13 mouse cellular contexts compared by ENCODE assay signal in genomic region chr9:28439433-28440191, GRCm38 (mm10).
DNase-seq lines count a peak whose midpoint lies in the region; ATAC-seq and TF ChIP-seq lines count a peak whose summit lies in the region.
"Had no signal": no experiment of that assay in that cellular context is flagged by ENCODE, and none has a peak within 500 bp of the region (broad histone marks: within the 10 kb centered on the region; RNA-seq: fewer than 3 reads in every experiment).

No protein-coding gene starts in this region.

- intact Hi-C loops in heart, postnatal 10 days (cut with DNase I) = no loop called here
- intact Hi-C loops in heart, postnatal 25 days (cut with DNase I) = no loop called here

- H3K27me3 ChIP-seq in heart, embryonic 12.5 days (replicated peaks) = no peaks in the 10 kb centered on the region
- no peaks in the 10 kb centered on the region for H3K27me3 ChIP-seq in hindbrain, embryonic 16.5 days (replicated peaks; ENCODE audit: control insufficient read depth, insufficient read depth, low read length)
- H3K27me3 ChIP-seq: liver, embryonic 12.5 days had no signal

- no peak for TF ChIP-seq POLR2A in brain, embryonic 14.5 days (IDR thresholded peaks at IDR 0.05; ENCODE audit: borderline replicate concordance, extremely low read depth, insufficient read depth, insufficient read length, poor library complexity, severe bottlenecking)

- WGBS in heart, embryonic 12.5 days = 61% methylated on average over 5 of the region's 5 CpGs
- 51% methylated on average over 5 of the region's 5 CpGs for WGBS in hindbrain, embryonic 16.5 days

- TF ChIP-seq CTCF in brain, embryonic 14.5 days (IDR thresholded peaks at IDR 0.05; ENCODE audit: borderline replicate concordance, extremely low read depth, insufficient read depth, insufficient read length) = no peak

- H3K9ac ChIP-seq in heart, embryonic 12.5 days = no peak overlapping the region
- H3K9ac ChIP-seq in hindbrain, embryonic 16.5 days (ENCODE audit: low read depth, low read length) = no peak overlapping the region
- H3K9ac ChIP-seq: liver, embryonic 12.5 days had no signal

- no peaks in the 10 kb centered on the region for H3K9me3 ChIP-seq in heart, embryonic 12.5 days (replicated peaks)
- no peaks in the 10 kb centered on the region for H3K9me3 ChIP-seq in hindbrain, embryonic 16.5 days (ENCODE audit: control insufficient read depth, low read length)
- H3K9me3 ChIP-seq: heart, embryonic 10.5 days; liver, embryonic 12.5 days had no signal

- no peak overlapping the region for H3K27ac ChIP-seq in heart, embryonic 12.5 days (ENCODE audit: poor library complexity, severe bottlenecking)
- 0 out of 2 replicates have a peak overlapping the region, but pooled peaks have one; percentile 13 for H3K27ac ChIP-seq in hindbrain, embryonic 16.5 days (ENCODE audit: low read depth, low read length)
- H3K27ac ChIP-seq: gastrocnemius, adult 2 months; heart, embryonic 10.5 days; liver, embryonic 12.5 days had no signal

- no peak for ATAC-seq in heart, embryonic 12.5 days (ENCODE audit: insufficient number of reproducible peaks, low FRiP score)
- ATAC-seq in hindbrain, embryonic 16.5 days = peak; percentile 88
- ATAC-seq: liver, embryonic 12.5 days had no signal

- no peak overlapping the region for H3K4me2 ChIP-seq in heart, embryonic 12.5 days
- no peak overlapping the region for H3K4me2 ChIP-seq in hindbrain, embryonic 16.5 days (ENCODE audit: low read length)
- H3K4me2 ChIP-seq: liver, embryonic 12.5 days had no signal

- peaks cover 10% of the 10 kb centered on the region for H3K4me1 ChIP-seq in heart, embryonic 12.5 days (replicated peaks)
- peaks cover 10% of the 10 kb centered on the region for H3K4me1 ChIP-seq in hindbrain, embryonic 16.5 days (ENCODE audit: control insufficient read depth, insufficient read depth, low read depth, low read length)
- H3K4me1 ChIP-seq: liver, embryonic 12.5 days had no signal

- H3K36me3 ChIP-seq in heart, embryonic 12.5 days = no peaks in the 10 kb centered on the region
- H3K36me3 ChIP-seq in hindbrain, embryonic 16.5 days (ENCODE audit: control insufficient read depth, insufficient read depth, low read length) = no peaks in the 10 kb centered on the region
- H3K36me3 ChIP-seq: heart, embryonic 10.5 days; liver, embryonic 12.5 days had no signal

- peak; percentile 2 to 18 for DNase-seq in heart, postnatal 10 days
- DNase-seq in brain, embryonic 14.5 days (ENCODE audit: low read depth) = peak; percentile 89
- DNase-seq in cerebellum, postnatal 36 days = peak; percentile 39 to 66
- no peak for DNase-seq in ovary, postnatal 10 days (ENCODE audit: low spot score)
- no peak for DNase-seq in embryo, embryonic 9.5 days (ENCODE audit: extremely low spot score)
- no peak for DNase-seq in heart, postnatal 25 days (ENCODE audit: low spot score)
- DNase-seq: gastrocnemius, adult 2 months; kidney, postnatal 4 days; lung, postnatal 14 days had no signal

- no peak overlapping the region for H3K4me3 ChIP-seq in heart, embryonic 12.5 days
- H3K4me3 ChIP-seq in hindbrain, embryonic 16.5 days (ENCODE audit: low read length) = no peak overlapping the region
- H3K4me3 ChIP-seq: gastrocnemius, adult 2 months; heart, embryonic 10.5 days; liver, embryonic 12.5 days had no signal

Comparison
In these comparisons a context has a peak if more than half of its experiments do, and no peak if none do; other contexts are left out.
1. DNase-seq: peak in heart, postnatal 10 days (2 of 2), brain, embryonic 14.5 days (single experiment) and cerebellum, postnatal 36 days (2 of 2); none in ovary, postnatal 10 days (single experiment), embryo, embryonic 9.5 days (single experiment) and heart, postnatal 25 days (single experiment).